Mouse (Mus musculus) liver, embryonic 14.5 days (tissue): ENCODE data around the gene Cyth3.

ENCODE experiments used
- CTCF ChIP-seq: IDR thresholded peaks from 2 replicates; pipeline ENCODE4 v1.5.1; 2016; ENCODE audit warnings: antibody characterized with exemption, low read depth, control low read depth
- EP300 ChIP-seq: IDR thresholded peaks from 2 replicates; pipeline ENCODE4 v1.6.1; 2016; ENCODE audit warnings: antibody characterized with exemption, low read depth

DNA sequence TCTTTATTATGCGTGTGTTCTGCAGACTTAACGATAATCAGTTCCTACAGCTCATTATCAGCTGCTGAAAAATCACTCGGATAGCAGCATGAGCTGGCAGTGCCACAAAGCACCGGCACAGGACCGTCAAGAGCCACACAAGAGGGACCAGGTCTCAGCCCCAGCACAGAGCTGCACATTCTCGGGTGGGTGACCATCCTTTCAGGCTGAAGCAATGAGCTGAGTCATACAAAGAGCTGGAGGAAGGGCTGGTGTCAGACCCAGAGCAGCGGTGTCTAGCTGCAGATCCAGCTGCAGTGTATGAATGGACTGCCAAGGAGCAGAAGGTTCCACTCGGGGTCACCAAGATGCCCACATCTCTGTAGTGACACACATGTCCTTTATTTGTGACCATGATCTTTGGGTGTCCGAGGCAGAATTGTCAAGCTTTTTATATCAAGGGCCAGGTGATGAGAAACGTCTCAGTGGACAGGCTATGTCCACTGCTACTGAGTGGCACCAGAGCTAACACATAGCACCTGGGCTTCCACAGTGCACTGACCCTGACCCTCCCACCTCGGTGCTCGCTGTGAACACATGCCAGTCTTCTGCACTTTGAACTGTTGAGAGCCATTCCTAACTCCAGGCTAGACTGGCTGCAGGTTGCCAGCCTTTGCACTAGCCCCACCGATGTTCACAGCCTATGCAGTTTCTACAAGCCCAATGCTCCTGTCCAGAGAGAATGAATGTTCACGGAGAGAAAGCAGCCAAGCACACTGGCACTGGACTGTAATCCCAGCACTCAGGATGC lies 90.0 kb downstream of the Cyth3 start:
- no peak for TF ChIP-seq CTCF
- TF ChIP-seq EP300 = no peak
